Mouse (Mus musculus) hindbrain, embryonic 11.5 days (tissue): ENCODE results near the gene Ksr1. TPM values are rescaled to one million over a fixed set of nuclear protein-coding genes. Genes with fewer than 3 reads are reported as not detected.

Experiments used
- ATAC-seq: fragments of 200-750 bp; cut with Nextera tagmentation; 2 replicates; pipeline ENCODE4 v1.8.0; 2017; ENCODE audit warnings: mild to moderate bottlenecking, moderate TSS enrichment, moderate library complexity; ENCODE audit not compliant: low FRiP score
- DNase-seq: peaks from one replicate; pipeline ENCODE4 v3.0.0-alpha.2; 2015; ENCODE audit warnings: low spot score
- H3K27ac ChIP-seq: fragments of 300-500 bp; sonication (generic); 2 replicates; pipeline ENCODE4 v1.5.1; 2014; ENCODE audit warnings: mild to moderate bottlenecking, low read depth, low read length
- H3K27me3 ChIP-seq: fragments of 300-500 bp; sonication (generic); 2 replicates; pipeline ENCODE4 v1.6.1; 2014; ENCODE audit warnings: mild to moderate bottlenecking, low read length, moderate library complexity, mixed read lengths; ENCODE audit not compliant: control insufficient read depth, insufficient read depth
- H3K36me3 ChIP-seq: fragments of 300-500 bp; sonication (generic); 2 replicates; pipeline ENCODE4 v1.6.1; 2014; ENCODE audit warnings: mild to moderate bottlenecking, low read length, moderate library complexity, mixed read lengths; ENCODE audit not compliant: control insufficient read depth, insufficient read depth
- H3K4me1 ChIP-seq: fragments of 300-500 bp; sonication (generic); replicated peaks from 2 replicates; pipeline ENCODE4 v1.6.1; 2014; ENCODE audit warnings: low read length, mixed read lengths; ENCODE audit not compliant: control insufficient read depth, insufficient read depth
- H3K4me2 ChIP-seq: fragments of 300-500 bp; sonication (generic); replicated peaks from 2 replicates; pipeline ENCODE4 v1.6.1; 2014; ENCODE audit warnings: mild to moderate bottlenecking, low read depth, low read length
- H3K4me3 ChIP-seq: fragments of 300-500 bp; sonication (generic); 2 replicates; pipeline ENCODE4 v1.5.1; 2014; ENCODE audit warnings: low read depth, low read length
- H3K9ac ChIP-seq: fragments of 300-500 bp; sonication (generic); 2 replicates; pipeline ENCODE4 v1.6.1; 2014; ENCODE audit warnings: low read depth, low read length
- H3K9me3 ChIP-seq: fragments of 300-500 bp; sonication (generic); 2 replicates; pipeline ENCODE4 v1.6.1; 2016; ENCODE audit warnings: low read length; ENCODE audit not compliant: control insufficient read depth
- WGBS: fragments of 180-500 bp; shearing (Covaris S2); extraction: QIAGEN DNeasy Blood & Tissue Kit; methylation state at CpG from one replicate; pipeline ENCODE4 v1.1.7; 2014; 5-methylcytosine and 5-hydroxymethylcytosine counted together
- polyA plus RNA-seq: library from polyadenylated mRNA; unstranded; fragments of >200 nt; fragmentation: Nextera tagmentation; extraction: Ambion mirVana; gene quantifications from 2 replicates; pipeline ENCODE4 v1.2.1, GENCODE M21; 2014

Gene Ksr1
- polyA plus RNA-seq, 1 experiment from 2014 or later, result 3.9 TPM

GRCm38 (mm10) chr11:79058610-79059009 is 87.6 kb downstream of the Ksr1 start:
- Histone ChIP-seq H3K27ac (no peak overlapping the region), H3K9ac (no peak overlapping the region), H3K27me3 (no peaks in the 10 kb centered on the region), H3K9me3 (no peaks in the 10 kb centered on the region), H3K4me1 (no peaks in the 10 kb centered on the region), H3K4me3 (no peak overlapping the region), H3K36me3 (no peaks in the 10 kb centered on the region), H3K4me2 (no peak overlapping the region)
- ATAC-seq (no peak), DNase-seq (no peak)
- 91% methylated on average over 6 of the region's 6 CpGs for WGBS

DNA sequence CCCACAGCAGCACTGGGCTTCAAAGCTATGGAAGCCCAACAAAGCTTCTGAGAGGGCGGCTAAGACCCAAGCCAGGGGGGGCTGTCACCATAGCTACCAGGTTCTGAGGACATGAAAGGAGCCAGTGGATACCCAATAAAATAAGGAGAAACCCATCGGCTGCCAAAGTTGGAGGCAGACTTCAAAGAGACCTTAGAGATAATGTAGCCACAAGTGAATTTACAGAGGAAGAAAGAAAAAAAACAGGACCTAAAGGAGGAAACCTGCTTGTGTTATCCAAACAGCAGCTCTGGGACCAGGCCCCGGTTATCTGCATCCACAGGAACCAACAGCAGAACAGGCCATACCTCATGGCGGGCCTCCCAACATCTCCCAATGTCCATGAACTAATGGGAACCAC is 88.4 kb downstream of the Ksr1 start:
- Histone ChIP-seq H3K9me3 (no peaks in the 10 kb centered on the region), H3K27me3 (no peaks in the 10 kb centered on the region), H3K4me1 (no peaks in the 10 kb centered on the region), H3K27ac (no peak overlapping the region), H3K36me3 (no peaks in the 10 kb centered on the region), H3K4me3 (no peak overlapping the region), H3K9ac (no peak overlapping the region), H3K4me2 (no peak overlapping the region)
- ATAC-seq (no peak), DNase-seq (no peak)
- 50% methylated on average over 4 of the region's 4 CpGs for WGBS

DNA sequence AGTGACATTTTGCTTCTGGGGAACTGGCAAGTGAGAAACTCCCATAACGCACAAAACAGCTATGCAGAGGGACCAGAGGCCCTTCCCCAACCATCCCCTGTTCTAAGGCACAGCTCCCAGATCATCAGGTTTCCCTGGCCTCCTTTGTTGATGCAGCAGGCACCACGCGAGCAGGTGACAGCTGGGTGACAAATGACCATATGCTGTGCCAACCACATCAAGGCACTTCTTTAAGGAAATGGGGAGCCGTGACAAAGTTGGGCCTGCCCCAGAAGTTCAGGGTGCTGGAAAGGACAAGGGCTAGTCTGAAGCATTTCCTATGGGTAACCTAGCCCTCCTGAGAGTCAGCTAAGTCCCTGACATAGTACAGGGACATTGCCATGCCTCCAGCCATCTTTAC is 89.3 kb downstream of the Ksr1 start:
- Histone ChIP-seq H3K27me3 (no peaks in the 10 kb centered on the region), H3K9ac (no peak overlapping the region), H3K4me1 (no peaks in the 10 kb centered on the region), H3K27ac (no peak overlapping the region), H3K4me2 (no peak overlapping the region), H3K9me3 (no peaks in the 10 kb centered on the region), H3K4me3 (no peak overlapping the region), H3K36me3 (no peaks in the 10 kb centered on the region)
- 45% methylated on average over 4 of the region's 4 CpGs for WGBS
- DNase-seq (no peak), ATAC-seq (no peak)

- Histone ChIP-seq H3K9me3 (no peaks in the 10 kb centered on the region), H3K4me3 (no peak overlapping the region), H3K4me1 (no peaks in the 10 kb centered on the region), H3K9ac (no peak overlapping the region), H3K27me3 (no peaks in the 10 kb centered on the region), H3K27ac (no peak overlapping the region), H3K4me2 (no peak overlapping the region), H3K36me3 (no peaks in the 10 kb centered on the region)
- DNase-seq (no peak), ATAC-seq (no peak)
- WGBS, result 71% methylated on average over 2 of the region's 2 CpGs
Measured at GRCm38 (mm10) chr11:79056027-79056426, 90.2 kb downstream of the Ksr1 start.

DNA sequence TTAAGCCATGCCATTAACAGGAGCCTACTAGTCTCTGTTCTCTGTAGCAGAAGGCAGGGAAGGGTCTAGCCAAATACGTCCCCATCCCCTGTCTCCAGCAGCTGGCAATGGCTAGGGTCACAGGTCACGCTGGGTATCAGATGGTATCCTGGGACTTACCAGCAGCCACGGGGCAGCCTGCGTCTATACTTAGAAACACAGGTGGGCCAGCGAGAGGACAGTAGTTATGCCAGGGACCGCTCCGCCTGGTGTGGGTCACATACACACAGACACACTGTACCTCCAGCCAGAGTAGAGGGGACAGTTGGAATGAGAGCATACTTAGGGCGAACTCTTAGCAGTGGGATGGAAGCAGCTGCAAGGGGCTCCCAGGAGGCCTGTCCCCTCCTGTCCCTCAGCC is 91.0 kb downstream of the Ksr1 start:
- H3K4me3 ChIP-seq, result no peak overlapping the region
- no peaks in the 10 kb centered on the region for H3K9me3 ChIP-seq
- WGBS, result 77% methylated on average over 8 of the region's 8 CpGs
- H3K4me1 ChIP-seq, result no peaks in the 10 kb centered on the region
- no peaks in the 10 kb centered on the region for H3K27me3 ChIP-seq
- H3K9ac ChIP-seq, result no peak overlapping the region
- H3K4me2 ChIP-seq, result no peak overlapping the region
- H3K36me3 ChIP-seq, result no peaks in the 10 kb centered on the region
- DNase-seq (no peak), ATAC-seq (no peak)
- no peak overlapping the region for H3K27ac ChIP-seq

- peak; percentile 31 for DNase-seq
- no peaks in the 10 kb centered on the region for H3K36me3 ChIP-seq
Measured at GRCm38 (mm10) chr11:79054161-79055152, 91.8 kb downstream of the Ksr1 start.

DNA sequence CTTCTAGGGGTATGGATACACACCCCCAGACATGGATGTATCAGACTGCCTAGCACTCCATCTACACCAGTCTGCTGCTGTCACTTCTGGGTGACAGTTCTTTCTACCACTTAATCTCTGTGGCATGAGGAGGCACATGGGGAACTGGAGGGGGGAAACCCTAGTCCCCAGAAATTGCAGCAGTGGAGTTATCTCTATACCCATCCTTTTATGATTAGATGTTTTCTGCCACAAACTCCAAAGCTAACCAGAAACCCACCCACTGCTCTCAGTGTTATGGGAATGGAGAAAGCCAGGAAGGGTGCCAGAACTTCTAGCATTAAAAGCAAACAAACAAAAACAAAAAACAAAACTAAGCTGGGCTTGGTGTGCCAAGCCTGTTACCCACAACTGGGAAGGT is 92.8 kb downstream of the Ksr1 start:
- DNase-seq (no peak), ATAC-seq (no peak)
- H3K27ac ChIP-seq, result no peak overlapping the region
- no peaks in the 10 kb centered on the region for H3K27me3 ChIP-seq
- no peaks in the 10 kb centered on the region for H3K4me1 ChIP-seq
- H3K4me3 ChIP-seq, result no peak overlapping the region
- no peaks in the 10 kb centered on the region for H3K36me3 ChIP-seq
- no peaks in the 10 kb centered on the region for H3K9me3 ChIP-seq
- H3K9ac ChIP-seq, result no peak overlapping the region
- H3K4me2 ChIP-seq, result no peak overlapping the region

More at GRCm38 (mm10) chr11:79054161-79055152, 91.8 kb downstream of the Ksr1 start:
- no peaks in the 10 kb centered on the region for H3K27me3 ChIP-seq
- H3K4me3 ChIP-seq, result no peak overlapping the region
- H3K4me1 ChIP-seq, result no peaks in the 10 kb centered on the region
- no peak overlapping the region for H3K9ac ChIP-seq
- WGBS, result 80% methylated on average over 9 of the region's 9 CpGs
- H3K27ac ChIP-seq, result 0 out of 2 replicates have a peak overlapping the region, but pooled peaks have one; percentile 6
- H3K9me3 ChIP-seq, result no peaks in the 10 kb centered on the region
- H3K4me2 ChIP-seq, result no peak overlapping the region
- no peak for ATAC-seq

GRCm38 (mm10) chr11:79052769-79053168 is 93.4 kb downstream of the Ksr1 start:
- Histone ChIP-seq H3K4me1 (no peaks in the 10 kb centered on the region), H3K4me3 (no peak overlapping the region), H3K4me2 (no peak overlapping the region), H3K36me3 (no peaks in the 10 kb centered on the region), H3K9ac (no peak overlapping the region), H3K27me3 (no peaks in the 10 kb centered on the region), H3K9me3 (no peaks in the 10 kb centered on the region), H3K27ac (no peak overlapping the region)
- ATAC-seq (no peak), DNase-seq (no peak)
- 82% methylated on average over 6 of the region's 6 CpGs for WGBS

DNA sequence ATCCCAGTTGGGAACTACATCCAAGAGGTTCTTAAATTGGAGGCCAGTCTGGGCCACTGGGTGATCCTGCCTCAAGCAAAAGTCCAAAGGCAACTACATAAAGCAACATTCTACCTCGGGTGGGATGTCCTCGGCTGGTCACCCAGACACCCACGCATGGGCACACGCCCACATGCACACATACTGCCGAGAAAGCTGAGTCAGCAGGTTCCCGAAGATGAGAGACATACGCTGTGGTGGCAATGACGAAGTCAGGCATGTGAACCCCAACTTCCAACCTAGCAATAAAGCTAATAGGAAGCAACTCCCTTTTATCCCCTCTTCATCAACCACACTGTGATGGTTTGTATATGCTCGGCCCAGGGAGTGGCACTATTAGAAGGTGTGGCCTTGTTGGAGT is 94.7 kb downstream of the Ksr1 start:
- no peaks in the 10 kb centered on the region; the same call in 1 of the 2 replicates for H3K4me1 ChIP-seq
- H3K27ac ChIP-seq, result no peak overlapping the region
- H3K4me2 ChIP-seq, result no peak overlapping the region
- H3K36me3 ChIP-seq, result no peaks in the 10 kb centered on the region
- DNase-seq (no peak), ATAC-seq (no peak)
- H3K27me3 ChIP-seq, result no peaks in the 10 kb centered on the region
- H3K4me3 ChIP-seq, result no peak overlapping the region
- H3K9me3 ChIP-seq, result no peaks in the 10 kb centered on the region
- 91% methylated on average over 9 of the region's 9 CpGs for WGBS
- no peak overlapping the region for H3K9ac ChIP-seq
